Mouse (Mus musculus) cerebellum, adult 18-20 months (tissue): ENCODE results near the gene Mcpt1.
"Not testable (repeated sequence)": the region's sequence is repeated elsewhere in the genome, so short reads cannot be mapped to it uniquely, and the experiment has no call there.

Experiments used
- DNase-seq, 2 experiments: peaks; one replicate each; pipeline ENCODE4 v3.0.0; 2021

The Mcpt1 gene

DNA sequence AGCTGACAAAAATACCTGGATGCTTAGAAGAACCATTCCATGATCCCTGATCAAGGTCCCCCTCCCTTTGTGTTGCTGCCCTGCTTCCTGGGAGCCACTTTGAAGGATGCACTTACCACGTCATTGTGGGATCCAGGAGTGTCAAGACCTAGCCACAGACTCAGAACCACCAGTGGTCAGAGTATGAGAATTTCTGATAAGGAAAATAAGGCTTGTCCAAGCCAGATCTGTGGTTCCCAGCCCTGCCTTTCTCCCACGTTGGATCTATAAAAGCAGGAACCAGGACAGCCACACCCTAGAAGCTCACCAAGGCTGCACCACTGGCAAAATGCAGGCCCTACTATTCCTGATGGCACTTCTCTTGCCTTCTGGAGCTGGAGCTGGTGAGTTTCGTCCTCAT, at the start of gene Mcpt1:
TSS of gene Mcpt1 (plus strand) at position 301 of the 400 bp plus-strand sequence.
- DNase-seq = not testable (repeated sequence)

DNA sequence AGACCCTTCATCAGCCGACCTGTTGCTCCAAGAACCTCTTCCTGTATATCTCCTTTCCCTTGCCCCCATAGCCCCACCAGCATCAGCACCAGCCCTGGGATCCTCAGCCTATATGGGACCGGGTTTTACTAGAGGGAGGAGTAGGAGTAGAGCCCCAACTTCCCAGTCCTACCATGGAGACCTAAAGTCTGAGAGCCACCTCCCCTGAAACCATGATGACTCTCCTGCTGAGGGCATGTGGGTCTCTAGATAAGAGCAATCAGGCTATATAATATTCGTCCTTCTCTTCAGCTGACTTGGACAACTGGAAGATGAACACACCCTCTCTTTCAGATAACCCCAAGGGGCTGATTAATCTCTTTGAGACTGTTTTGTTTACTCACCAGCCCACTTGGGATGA, 30.3 kb upstream of the Mcpt1 start:
- DNase-seq = not testable (repeated sequence)

DNA sequence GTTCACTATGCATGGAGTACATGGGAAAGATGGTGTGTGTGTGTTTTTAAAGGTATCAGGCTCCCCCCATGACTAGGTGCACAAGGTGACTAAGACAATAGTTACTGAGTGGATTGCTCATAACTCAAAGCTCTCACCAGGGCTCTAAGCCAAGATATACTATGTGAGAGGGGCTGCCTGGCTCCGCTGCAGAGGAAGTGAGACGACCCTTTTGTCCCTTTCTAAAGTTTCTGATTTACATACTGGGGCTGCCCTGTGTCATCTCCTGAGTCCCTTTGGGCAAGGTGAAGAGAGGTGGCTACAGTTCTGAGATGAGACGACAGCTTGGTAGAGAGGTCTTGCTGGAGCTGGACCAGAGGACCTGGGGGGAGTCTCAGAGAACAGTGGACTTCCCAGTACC, 4.6 kb upstream of the Mcpt1 start:
- no peak for DNase-seq

DNA sequence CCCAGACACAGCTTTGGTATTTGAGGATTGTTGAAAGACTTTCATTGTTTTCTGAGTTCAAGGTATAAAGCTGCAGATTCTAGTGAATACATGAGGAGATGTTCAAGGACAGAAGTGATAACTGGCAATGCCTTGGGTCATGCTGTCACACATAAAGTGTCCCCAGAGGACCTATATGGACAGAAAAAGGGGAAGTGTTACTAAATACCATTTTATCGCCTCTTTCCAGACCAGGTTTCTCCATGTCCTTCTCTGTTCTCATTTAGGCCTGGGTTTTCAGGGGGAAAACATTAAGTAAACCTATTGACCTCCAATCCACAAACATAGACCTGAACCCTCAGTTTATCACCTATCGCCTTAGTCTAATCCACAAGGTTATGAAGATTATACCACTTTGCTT, 3.8 kb upstream of the Mcpt1 start:
- no peak for DNase-seq

DNA sequence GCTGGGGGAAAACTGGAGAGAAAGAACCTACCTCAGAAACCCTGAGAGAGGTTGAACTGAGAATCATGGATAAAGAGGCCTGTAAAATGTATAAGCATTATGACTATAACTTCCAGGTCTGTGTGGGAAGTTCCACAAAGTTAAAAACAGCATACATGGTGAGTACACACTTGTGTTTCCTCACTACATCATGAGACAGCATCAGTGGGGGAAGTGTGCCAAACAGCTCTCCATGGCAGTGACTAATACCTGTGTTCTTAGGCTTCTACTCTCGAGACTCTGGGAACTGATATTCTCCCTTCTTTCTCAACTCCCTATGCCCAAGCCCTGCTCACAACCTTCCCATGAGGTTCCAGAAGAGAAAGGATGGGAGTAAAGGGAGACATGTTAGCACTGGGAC, 1.7 kb downstream of the Mcpt1 start:
- DNase-seq = no peak

DNA sequence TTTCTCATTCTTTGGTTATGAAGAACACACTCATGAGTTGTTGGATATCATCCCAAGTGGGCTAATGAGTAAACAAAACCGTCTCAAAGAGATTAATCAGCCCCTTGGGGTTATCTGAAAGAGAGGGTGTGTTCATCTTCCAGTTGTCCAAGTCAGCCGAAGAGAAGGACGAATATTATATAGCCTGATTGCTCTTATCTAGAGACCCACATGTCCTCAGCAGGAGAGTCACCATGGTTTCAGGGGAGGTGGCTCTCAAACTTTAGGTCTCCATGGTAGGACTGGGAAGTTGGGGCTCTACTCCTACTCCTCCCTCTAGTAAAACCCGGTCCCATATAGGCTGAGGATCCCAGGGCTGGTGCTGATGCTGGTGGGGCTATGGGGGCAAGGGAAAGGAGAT, 3.5 kb downstream of the Mcpt1 start:
- DNase-seq = not testable (repeated sequence)

DNA sequence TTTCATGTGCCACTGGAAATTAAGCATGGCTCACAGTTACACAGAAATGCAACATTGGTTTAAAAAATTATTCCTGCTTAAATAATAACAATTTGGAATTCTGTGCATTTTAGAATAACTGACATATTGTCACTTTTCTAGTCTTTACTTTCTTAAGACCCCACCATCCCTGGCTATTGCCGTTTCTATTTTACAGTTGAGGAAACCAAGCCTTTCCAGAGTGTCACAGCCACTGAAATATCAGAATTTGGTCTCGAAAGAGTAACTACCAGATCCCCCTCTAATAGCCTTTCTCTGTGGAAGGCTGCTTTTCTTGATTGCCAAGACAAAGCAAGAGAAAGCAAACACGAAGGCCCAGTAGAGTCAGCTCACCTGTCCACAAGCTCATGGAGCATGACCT, 12.6 kb downstream of the Mcpt1 start, which contains the start of gene Mcpt9:
TSS of gene Mcpt9 (minus strand) at position 101 of the 400 bp plus-strand sequence.
- DNase-seq = not testable (repeated sequence)

DNA sequence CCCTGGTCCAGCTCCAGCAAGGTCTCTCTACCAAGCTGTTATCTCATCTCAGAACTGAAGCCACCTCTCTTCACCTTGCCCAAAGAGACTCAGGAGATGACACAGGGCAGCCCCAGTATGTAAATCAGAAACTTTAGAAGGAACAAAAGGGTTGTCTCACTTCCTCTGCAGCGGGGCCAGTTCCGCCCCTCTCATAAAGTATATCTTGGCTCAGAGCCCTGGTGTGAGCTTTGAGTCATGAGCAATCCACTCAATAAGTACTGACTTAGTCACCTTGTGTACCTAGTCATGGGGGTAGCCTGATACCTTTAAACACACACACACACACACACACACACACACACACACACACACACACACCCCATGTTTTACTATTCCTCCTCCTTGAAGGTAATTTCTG, 16.7 kb downstream of the Mcpt1 start:
- no peak for DNase-seq

DNA sequence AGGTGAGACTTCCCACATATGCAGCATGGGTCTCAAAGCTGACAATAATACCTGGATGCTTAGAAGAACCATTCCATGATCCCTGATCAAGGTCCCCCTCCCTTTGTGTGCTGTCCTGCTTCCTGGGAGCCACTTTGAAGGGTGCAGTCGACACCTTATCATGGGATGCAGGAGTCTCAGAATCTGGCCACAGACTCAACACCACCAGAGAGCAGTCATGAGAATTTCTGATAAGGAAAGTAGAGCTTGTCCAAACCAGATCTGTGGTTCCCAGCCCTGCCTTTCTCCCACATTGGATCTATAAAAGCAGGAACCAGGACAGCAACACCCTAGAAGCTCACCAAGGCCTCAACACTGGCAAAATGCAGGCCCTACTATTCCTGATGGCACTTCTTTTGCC, 24.0 kb downstream of the Mcpt1 start, which contains the start of gene Mcpt2:
TSS of gene Mcpt2 (plus strand) at position 250 of the 400 bp plus-strand sequence.
- not testable (repeated sequence) for DNase-seq

DNA sequence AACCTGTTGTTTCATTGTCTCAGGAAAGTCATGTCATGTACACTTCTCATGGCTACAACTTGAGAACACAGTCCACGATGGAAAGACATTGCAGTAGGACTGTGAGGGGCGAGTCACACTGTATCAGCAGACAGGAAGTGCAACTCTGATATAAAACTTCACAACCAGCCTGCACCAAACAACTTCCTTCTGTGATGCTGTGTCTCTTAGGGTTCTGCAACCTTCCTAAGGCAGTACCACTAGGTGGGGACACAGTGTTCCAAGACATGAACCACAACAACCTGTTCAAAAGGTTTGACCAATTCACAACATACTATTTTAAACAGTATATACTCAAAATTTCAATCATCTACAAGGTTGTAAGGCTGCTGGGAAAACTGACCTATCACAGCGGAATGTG, 37.6 kb downstream of the Mcpt1 start:
- DNase-seq = no peak

DNA sequence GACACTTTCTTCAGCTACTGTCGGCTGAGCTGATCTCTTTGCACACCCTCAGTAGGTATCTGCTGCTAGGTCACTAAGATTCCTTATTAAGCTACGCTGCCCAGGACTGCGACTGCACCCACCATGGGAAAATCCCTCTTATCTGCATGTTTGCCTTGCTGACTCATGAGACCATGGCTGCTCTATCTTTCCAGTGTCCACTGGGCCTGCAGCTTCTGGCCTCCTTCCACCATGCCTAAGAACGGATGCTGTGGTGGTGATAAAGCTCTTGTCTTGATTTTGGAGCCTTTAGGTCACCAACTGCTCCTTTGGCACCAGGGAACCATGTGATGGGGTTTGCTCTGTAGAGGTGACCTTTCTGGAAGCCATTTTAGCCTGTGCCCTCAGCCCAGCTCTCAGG, 40.0 kb downstream of the Mcpt1 start:
- DNase-seq = no peak

DNA sequence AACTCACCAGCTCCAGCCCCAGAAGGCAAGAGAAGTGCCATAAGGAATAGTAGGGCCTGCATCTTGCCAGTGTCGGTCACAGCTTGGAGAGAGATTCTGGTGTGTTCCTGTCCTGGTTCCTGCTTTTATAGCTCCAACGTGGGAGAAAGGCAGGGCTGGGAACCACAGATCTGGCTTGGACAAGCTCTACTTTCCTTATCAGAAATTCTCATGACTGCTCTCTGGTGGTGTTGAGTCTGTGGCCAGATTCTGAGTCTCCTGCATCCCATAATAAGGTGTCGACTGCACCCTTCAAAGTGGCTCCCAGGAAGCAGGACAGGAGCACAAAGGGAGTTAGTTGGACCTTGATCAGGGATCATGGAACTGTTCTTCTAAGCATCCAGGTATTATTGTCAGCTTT, 44.4 kb downstream of the Mcpt1 start, which contains the start of gene Mcpt4:
TSS of gene Mcpt4 (minus strand) at position 101 of the 400 bp plus-strand sequence.
- DNase-seq = not testable (repeated sequence)
